Mouse (Mus musculus) neural tube, embryonic 15.5 days (tissue): ENCODE measurements around the gene March4. TPM values are rescaled to one million over a fixed set of nuclear protein-coding genes. Genes with fewer than 3 reads are reported as not detected.
A peak's percentile ranks its signal among the peaks of the same experiment; 100 is the strongest.

Source experiments
- ATAC-seq: fragments of 200-750 bp; cut with Nextera tagmentation; 2 replicates; pipeline ENCODE4 v1.8.0; 2017; ENCODE audit warnings: mild to moderate bottlenecking, moderate TSS enrichment, moderate library complexity; ENCODE audit not compliant: low FRiP score
- H3K27ac ChIP-seq: fragments of 300-500 bp; sonication (generic); replicated peaks from 2 replicates; pipeline ENCODE4 v1.5.1; 2015; ENCODE audit warnings: mild to moderate bottlenecking, inconsistent platforms
- H3K27me3 ChIP-seq: fragments of 300-500 bp; sonication (generic); replicated peaks from 2 replicates; pipeline ENCODE4 v1.6.1; 2015; ENCODE audit warnings: inconsistent platforms
- H3K36me3 ChIP-seq: fragments of 300-500 bp; sonication (generic); 2 replicates; pipeline ENCODE4 v1.6.1; 2015; ENCODE audit warnings: inconsistent platforms
- H3K4me1 ChIP-seq: fragments of 300-500 bp; sonication (generic); 2 replicates; pipeline ENCODE4 v1.6.1; 2015; ENCODE audit warnings: inconsistent platforms
- H3K4me2 ChIP-seq: fragments of 300-500 bp; sonication (generic); 2 replicates; pipeline ENCODE4 v1.6.1; 2015; ENCODE audit warnings: inconsistent platforms, mild to moderate bottlenecking, moderate library complexity
- H3K4me3 ChIP-seq: fragments of 300-500 bp; sonication (generic); replicated peaks from 2 replicates; pipeline ENCODE4 v1.5.1; 2015; ENCODE audit warnings: mild to moderate bottlenecking, inconsistent platforms
- H3K9ac ChIP-seq: fragments of 300-500 bp; sonication (generic); replicated peaks from 2 replicates; pipeline ENCODE4 v1.6.1; 2015; ENCODE audit warnings: mild to moderate bottlenecking, inconsistent platforms
- H3K9me3 ChIP-seq: fragments of 300-500 bp; sonication (generic); replicated peaks from 2 replicates; pipeline ENCODE4 v1.6.1; 2016; ENCODE audit warnings: inconsistent platforms
- WGBS: fragments of 180-500 bp; shearing (Covaris S2); methylation state at CpG from one replicate; pipeline ENCODE4 v1.1.7; 2015; ENCODE audit warnings: mixed read lengths; 5-methylcytosine and 5-hydroxymethylcytosine counted together
- polyA plus RNA-seq: library from polyadenylated mRNA; unstranded; fragments of >200 nt; fragmentation: Nextera tagmentation; extraction: Ambion mirVana; gene quantifications from 2 replicates; pipeline ENCODE4 v1.2.1, GENCODE M21; 2015

Gene March4
- polyA plus RNA-seq, 1 experiment from 2014 or later, result 9.6 TPM

GRCm38 (mm10) chr1:72523601-72524000, 13.1 kb downstream of the March4 start:
- H3K27me3 ChIP-seq, result no peaks in the 10 kb centered on the region
- H3K27ac ChIP-seq, result no peak overlapping the region
- 60% methylated on average over 6 of the region's 6 CpGs for WGBS
- no peak overlapping the region for H3K4me2 ChIP-seq
- H3K36me3 ChIP-seq, result no peaks in the 10 kb centered on the region
- no peak for ATAC-seq
- H3K4me3 ChIP-seq, result no peak overlapping the region
- H3K9me3 ChIP-seq, result no peaks in the 10 kb centered on the region
- no peaks in the 10 kb centered on the region for H3K4me1 ChIP-seq
- H3K9ac ChIP-seq, result no peak overlapping the region

- peaks cover 21% of the 10 kb centered on the region for H3K4me1 ChIP-seq
- H3K4me2 ChIP-seq, result no peak overlapping the region
- ATAC-seq, result peak; percentile 49; the same call in 1 of the 2 replicates
- H3K9ac ChIP-seq, result no peak overlapping the region
- no peak overlapping the region for H3K27ac ChIP-seq
- 65% methylated on average over 7 of the region's 7 CpGs for WGBS
- no peaks in the 10 kb centered on the region for H3K9me3 ChIP-seq
- no peaks in the 10 kb centered on the region for H3K36me3 ChIP-seq
- H3K4me3 ChIP-seq, result no peak overlapping the region
- H3K27me3 ChIP-seq, result no peaks in the 10 kb centered on the region
These were observed 25.8 kb downstream of the March4 start for GRCm38 (mm10) chr1:72510778-72511520.

GRCm38 (mm10) chr1:72509551-72509950, 27.2 kb downstream of the March4 start:
- ATAC-seq, result no peak
- 84% methylated on average over 4 of the region's 4 CpGs for WGBS
- no peak overlapping the region for H3K27ac ChIP-seq
- peaks cover 24% of the 10 kb centered on the region for H3K4me1 ChIP-seq
- H3K27me3 ChIP-seq, result no peaks in the 10 kb centered on the region
- H3K36me3 ChIP-seq, result no peaks in the 10 kb centered on the region
- H3K4me3 ChIP-seq, result no peak overlapping the region
- H3K9ac ChIP-seq, result no peak overlapping the region
- no peaks in the 10 kb centered on the region for H3K9me3 ChIP-seq
- no peak overlapping the region for H3K4me2 ChIP-seq

- Histone ChIP-seq H3K36me3 (no peaks in the 10 kb centered on the region), H3K27me3 (no peaks in the 10 kb centered on the region), H3K4me2 (no peak overlapping the region), H3K9me3 (no peaks in the 10 kb centered on the region), H3K27ac (no peak overlapping the region), H3K9ac (no peak overlapping the region), H3K4me1 (peaks cover 24% of the 10 kb centered on the region), H3K4me3 (no peak overlapping the region)
- ATAC-seq, result no peak
- 69% methylated on average over 2 of the region's 2 CpGs for WGBS
These were observed 29.1 kb downstream of the March4 start for GRCm38 (mm10) chr1:72507670-72508069.

- no peak overlapping the region for H3K27ac ChIP-seq
- H3K4me3 ChIP-seq, result no peak overlapping the region
- no peaks in the 10 kb centered on the region for H3K27me3 ChIP-seq
- no peaks in the 10 kb centered on the region for H3K9me3 ChIP-seq
- H3K36me3 ChIP-seq, result no peaks in the 10 kb centered on the region
- H3K4me2 ChIP-seq, result no peak overlapping the region
- WGBS, result 36% methylated on average over 10 of the region's 10 CpGs
- H3K9ac ChIP-seq, result no peak overlapping the region
- ATAC-seq, result no peak
- peaks cover 20% of the 10 kb centered on the region for H3K4me1 ChIP-seq
These were observed 30.5 kb downstream of the March4 start for GRCm38 (mm10) chr1:72506202-72506601.

- no peak overlapping the region for H3K9ac ChIP-seq
- H3K4me3 ChIP-seq, result no peak overlapping the region
- H3K27ac ChIP-seq, result no peak overlapping the region
- no peaks in the 10 kb centered on the region for H3K27me3 ChIP-seq
- H3K9me3 ChIP-seq, result no peaks in the 10 kb centered on the region
- no peak for ATAC-seq
- no peaks in the 10 kb centered on the region for H3K36me3 ChIP-seq
- no peak overlapping the region for H3K4me2 ChIP-seq
- 90% methylated on average over 5 of the region's 5 CpGs for WGBS
- H3K4me1 ChIP-seq, result no peaks in the 10 kb centered on the region
These were observed 39.1 kb downstream of the March4 start for GRCm38 (mm10) chr1:72497609-72498008.

- no peak overlapping the region for H3K9ac ChIP-seq
- H3K27me3 ChIP-seq, result no peaks in the 10 kb centered on the region
- H3K27ac ChIP-seq, result no peak overlapping the region
- H3K4me2 ChIP-seq, result no peak overlapping the region
- H3K4me3 ChIP-seq, result no peak overlapping the region
- H3K4me1 ChIP-seq, result no peaks in the 10 kb centered on the region
- H3K9me3 ChIP-seq, result no peaks in the 10 kb centered on the region
- WGBS, result 77% methylated on average over 3 of the region's 3 CpGs
- H3K36me3 ChIP-seq, result no peaks in the 10 kb centered on the region
- no peak for ATAC-seq
These were observed 43.3 kb downstream of the March4 start for GRCm38 (mm10) chr1:72493454-72493853.

GRCm38 (mm10) chr1:72492666-72493065, 44.1 kb downstream of the March4 start:
- H3K4me3 ChIP-seq, result no peak overlapping the region

GRCm38 (mm10) chr1:72491307-72491706, 45.4 kb downstream of the March4 start:
- Histone ChIP-seq H3K4me3 (no peak overlapping the region), H3K9ac (no peak overlapping the region), H3K4me1 (no peaks in the 10 kb centered on the region), H3K36me3 (no peaks in the 10 kb centered on the region), H3K27me3 (no peaks in the 10 kb centered on the region), H3K27ac (no peak overlapping the region), H3K4me2 (no peak overlapping the region), H3K9me3 (no peaks in the 10 kb centered on the region)
- no peak for ATAC-seq
- 83% methylated on average over 5 of the region's 5 CpGs for WGBS

More at GRCm38 (mm10) chr1:72492666-72493065, 44.1 kb downstream of the March4 start:
- Histone ChIP-seq H3K9me3 (no peaks in the 10 kb centered on the region), H3K27ac (no peak overlapping the region), H3K9ac (no peak overlapping the region), H3K27me3 (no peaks in the 10 kb centered on the region), H3K4me1 (no peaks in the 10 kb centered on the region), H3K4me2 (no peak overlapping the region), H3K36me3 (no peaks in the 10 kb centered on the region)
- WGBS, result 76% methylated on average over 10 of the region's 10 CpGs
- no peak for ATAC-seq

- Histone ChIP-seq H3K36me3 (no peaks in the 10 kb centered on the region), H3K27ac (no peak overlapping the region), H3K27me3 (no peaks in the 10 kb centered on the region), H3K4me2 (no peak overlapping the region), H3K9me3 (no peaks in the 10 kb centered on the region), H3K4me3 (no peak overlapping the region), H3K4me1 (no peaks in the 10 kb centered on the region), H3K9ac (no peak overlapping the region)
- no peak for ATAC-seq
- 77% methylated on average over 3 of the region's 3 CpGs for WGBS
These were observed 45.9 kb downstream of the March4 start for GRCm38 (mm10) chr1:72490801-72491200.

- H3K4me3 ChIP-seq, result no peak overlapping the region
- no peaks in the 10 kb centered on the region for H3K9me3 ChIP-seq
- ATAC-seq, result no peak
- H3K9ac ChIP-seq, result no peak overlapping the region
- H3K4me1 ChIP-seq, result no peaks in the 10 kb centered on the region
- no peak overlapping the region for H3K27ac ChIP-seq
- H3K36me3 ChIP-seq, result no peaks in the 10 kb centered on the region
- no peaks in the 10 kb centered on the region for H3K27me3 ChIP-seq
- 19% methylated on average over 8 of the region's 8 CpGs for WGBS
- H3K4me2 ChIP-seq, result no peak overlapping the region
These were observed 46.5 kb downstream of the March4 start for GRCm38 (mm10) chr1:72490193-72490592.

GRCm38 (mm10) chr1:72476594-72476993, 60.1 kb downstream of the March4 start:
- Histone ChIP-seq H3K27ac (no peak overlapping the region), H3K4me1 (no peaks in the 10 kb centered on the region), H3K4me3 (no peak overlapping the region), H3K9me3 (no peaks in the 10 kb centered on the region), H3K9ac (no peak overlapping the region), H3K4me2 (no peak overlapping the region), H3K36me3 (no peaks in the 10 kb centered on the region), H3K27me3 (no peaks in the 10 kb centered on the region)
- WGBS, result 94% methylated on average over 2 of the region's 2 CpGs
- ATAC-seq, result no peak
